Mouse (Mus musculus) neural tube, embryonic 15.5 days (tissue): Measurements from ENCODE around the gene Ovol3. TPM values are rescaled to one million over a fixed set of nuclear protein-coding genes. Genes with fewer than 3 reads are reported as not detected.
"Not testable (repeated sequence)": the region's sequence is repeated elsewhere in the genome, so short reads cannot be mapped to it uniquely, and the experiment has no call there.

Source experiments
- ATAC-seq: fragments of 200-750 bp; cut with Nextera tagmentation; 2 replicates; pipeline ENCODE4 v1.8.0; 2017; ENCODE audit warnings: mild to moderate bottlenecking, moderate TSS enrichment, moderate library complexity; ENCODE audit not compliant: low FRiP score
- H3K27ac ChIP-seq: fragments of 300-500 bp; sonication (generic); replicated peaks from 2 replicates; pipeline ENCODE4 v1.5.1; 2015; ENCODE audit warnings: mild to moderate bottlenecking, inconsistent platforms
- H3K27me3 ChIP-seq: fragments of 300-500 bp; sonication (generic); replicated peaks from 2 replicates; pipeline ENCODE4 v1.6.1; 2015; ENCODE audit warnings: inconsistent platforms
- H3K36me3 ChIP-seq: fragments of 300-500 bp; sonication (generic); 2 replicates; pipeline ENCODE4 v1.6.1; 2015; ENCODE audit warnings: inconsistent platforms
- H3K4me1 ChIP-seq: fragments of 300-500 bp; sonication (generic); 2 replicates; pipeline ENCODE4 v1.6.1; 2015; ENCODE audit warnings: inconsistent platforms
- H3K4me2 ChIP-seq: fragments of 300-500 bp; sonication (generic); 2 replicates; pipeline ENCODE4 v1.6.1; 2015; ENCODE audit warnings: inconsistent platforms, mild to moderate bottlenecking, moderate library complexity
- H3K4me3 ChIP-seq: fragments of 300-500 bp; sonication (generic); replicated peaks from 2 replicates; pipeline ENCODE4 v1.5.1; 2015; ENCODE audit warnings: mild to moderate bottlenecking, inconsistent platforms
- H3K9ac ChIP-seq: fragments of 300-500 bp; sonication (generic); replicated peaks from 2 replicates; pipeline ENCODE4 v1.6.1; 2015; ENCODE audit warnings: mild to moderate bottlenecking, inconsistent platforms
- H3K9me3 ChIP-seq: fragments of 300-500 bp; sonication (generic); replicated peaks from 2 replicates; pipeline ENCODE4 v1.6.1; 2016; ENCODE audit warnings: inconsistent platforms
- WGBS: fragments of 180-500 bp; shearing (Covaris S2); methylation state at CpG from one replicate; pipeline ENCODE4 v1.1.7; 2015; ENCODE audit warnings: mixed read lengths; 5-methylcytosine and 5-hydroxymethylcytosine counted together
- polyA plus RNA-seq: library from polyadenylated mRNA; unstranded; fragments of >200 nt; fragmentation: Nextera tagmentation; extraction: Ambion mirVana; gene quantifications from 2 replicates; pipeline ENCODE4 v1.2.1, GENCODE M21; 2015

The Ovol3 gene
- polyA plus RNA-seq, 1 experiment from 2014 or later, result not detected

DNA sequence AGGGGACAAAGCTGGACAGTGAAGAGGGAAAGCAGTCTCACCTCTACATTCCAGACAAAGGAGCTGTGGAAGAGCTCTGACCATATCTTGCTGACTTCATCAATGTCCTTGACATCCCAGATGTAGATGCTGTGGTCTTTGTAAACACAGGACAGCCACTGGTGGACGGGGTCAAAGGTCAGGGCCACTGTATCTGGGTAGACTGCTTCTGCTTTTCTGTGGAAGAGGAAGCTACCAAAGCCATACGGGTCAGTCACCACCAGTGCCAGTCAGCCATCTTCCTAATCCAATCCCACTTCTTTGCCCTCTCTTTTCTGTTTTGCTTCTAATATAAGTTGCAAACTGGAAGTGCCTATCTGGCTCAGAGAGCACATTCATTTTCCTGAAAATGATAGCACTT is 29.5 kb upstream of the Ovol3 start:
- H3K4me2 ChIP-seq, result no peak overlapping the region
- no peak overlapping the region for H3K4me3 ChIP-seq
- WGBS, result 79% methylated on average over 2 of the region's 2 CpGs
- ATAC-seq, result no peak
- no peaks in the 10 kb centered on the region for H3K36me3 ChIP-seq
- no peak overlapping the region for H3K27ac ChIP-seq
- H3K4me1 ChIP-seq, result no peaks in the 10 kb centered on the region
- H3K9me3 ChIP-seq, result no peaks in the 10 kb centered on the region
- no peak overlapping the region for H3K9ac ChIP-seq
- no peaks in the 10 kb centered on the region for H3K27me3 ChIP-seq

DNA sequence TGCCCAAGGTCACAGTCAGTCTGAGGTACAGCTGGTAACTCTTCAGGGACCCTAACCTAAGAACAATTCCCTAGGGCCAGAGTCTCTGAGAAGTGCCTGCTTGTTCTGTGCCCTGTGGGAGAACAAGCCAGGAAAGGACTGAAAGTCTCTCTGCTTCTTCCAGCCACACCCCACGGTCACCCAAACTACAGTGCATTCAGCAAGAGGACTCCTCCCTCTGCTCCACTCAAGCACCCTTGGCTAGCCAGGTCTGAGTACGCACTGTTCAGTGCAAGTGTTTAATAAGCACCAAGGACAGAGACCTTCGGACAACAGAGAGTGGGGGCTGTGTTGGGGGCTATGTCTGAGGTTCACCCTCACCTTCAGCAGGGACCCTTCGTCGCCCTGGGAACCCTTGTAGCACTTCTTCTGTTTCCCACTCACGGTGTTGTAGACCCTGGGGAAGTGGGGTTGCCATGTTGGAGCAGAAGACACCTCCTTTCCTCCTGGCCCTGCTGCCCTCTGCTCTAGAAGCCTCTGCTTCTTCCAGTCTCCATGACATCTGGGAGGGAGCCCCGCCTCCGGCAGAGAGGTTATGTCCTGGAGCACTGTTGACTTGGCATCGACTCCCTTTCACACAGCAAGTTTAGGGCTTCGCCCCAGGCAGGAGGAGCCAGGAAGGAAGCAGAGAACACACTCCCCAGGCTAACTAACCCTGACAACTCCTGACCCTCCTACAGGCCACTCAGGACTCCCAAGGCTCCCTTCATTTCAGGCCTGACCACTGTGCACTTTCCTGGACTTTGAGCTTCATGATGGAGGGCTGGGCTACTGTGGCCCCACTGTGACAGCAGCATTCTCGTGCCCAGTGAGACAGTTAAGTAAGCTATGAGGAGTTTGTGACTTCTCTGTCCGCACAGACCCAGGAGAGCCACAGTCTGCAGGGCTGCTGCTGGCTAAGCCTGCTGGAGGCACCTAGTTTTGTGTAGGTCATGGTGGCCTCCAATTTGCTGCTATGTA is 16.7 kb upstream of the Ovol3 start:
- Histone ChIP-seq H3K36me3 (no peaks in the 10 kb centered on the region; the same call in 1 of the 2 replicates), H3K4me3 (no peak overlapping the region), H3K27me3 (no peaks in the 10 kb centered on the region), H3K27ac (no peak overlapping the region), H3K9ac (no peak overlapping the region), H3K4me2 (no peak overlapping the region), H3K9me3 (no peaks in the 10 kb centered on the region), H3K4me1 (no peaks in the 10 kb centered on the region)
- ATAC-seq, result no peak
- 88% methylated on average over 12 of the region's 12 CpGs for WGBS

DNA sequence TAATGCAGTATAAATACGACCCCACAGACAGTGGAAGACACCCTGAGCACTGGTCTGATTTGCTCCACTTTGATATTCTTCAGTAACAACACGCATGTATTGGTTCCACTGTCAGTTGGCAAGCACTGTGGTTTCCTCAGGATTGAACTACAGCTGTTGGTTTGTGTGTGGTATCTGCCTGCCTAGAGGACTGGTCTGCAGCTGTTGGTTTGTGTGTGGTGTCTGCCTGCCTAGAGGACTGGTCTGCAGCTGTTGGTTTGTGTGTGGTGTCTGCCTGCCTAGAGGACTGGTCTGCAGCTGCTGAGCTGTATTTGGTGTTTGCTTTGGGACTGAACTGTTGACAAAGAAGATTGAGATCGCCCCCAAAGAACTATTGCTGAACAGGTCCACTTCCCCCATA is 1.8 kb upstream of the Ovol3 start:
- H3K4me1 ChIP-seq, result peaks cover 18% of the 10 kb centered on the region
- H3K4me2 ChIP-seq, H3K4me3 ChIP-seq, ATAC-seq, H3K27me3 ChIP-seq, H3K27ac ChIP-seq, H3K9me3 ChIP-seq, H3K9ac ChIP-seq: not testable (repeated sequence)
- peaks cover 21% of the 10 kb centered on the region for H3K36me3 ChIP-seq
- WGBS, result 84% methylated on average over 3 of the region's 3 CpGs

DNA sequence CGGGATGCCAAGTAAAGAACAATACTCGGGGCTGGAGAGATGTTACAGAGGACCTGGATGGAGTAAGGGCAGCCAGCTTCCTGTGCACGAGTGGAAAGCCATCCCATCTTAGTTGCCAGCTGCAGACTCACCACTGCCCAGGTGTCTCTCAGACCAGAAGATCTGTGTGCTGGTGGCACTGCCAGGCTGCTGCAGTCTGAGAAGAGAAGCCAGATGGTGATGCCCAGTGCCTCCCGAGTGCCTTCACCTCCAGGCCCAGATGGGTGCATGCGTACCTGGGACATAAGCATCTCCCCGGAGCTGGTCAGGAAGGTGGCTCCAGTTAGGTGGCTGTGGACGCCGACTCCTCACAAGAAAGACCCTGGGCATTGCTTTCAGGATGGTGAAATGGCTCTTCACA is 434 bp downstream of the Ovol3 start:
- no peaks in the 10 kb centered on the region for H3K27me3 ChIP-seq
- H3K4me2 ChIP-seq, result no peak overlapping the region
- peaks cover 21% of the 10 kb centered on the region for H3K36me3 ChIP-seq
- H3K4me3 ChIP-seq, result no peak overlapping the region
- H3K9ac ChIP-seq, result no peak overlapping the region
- no peak overlapping the region for H3K27ac ChIP-seq
- ATAC-seq, result no peak
- no peaks in the 10 kb centered on the region for H3K9me3 ChIP-seq
- 95% methylated on average over 8 of the region's 8 CpGs for WGBS
- H3K4me1 ChIP-seq, result peaks cover 28% of the 10 kb centered on the region

DNA sequence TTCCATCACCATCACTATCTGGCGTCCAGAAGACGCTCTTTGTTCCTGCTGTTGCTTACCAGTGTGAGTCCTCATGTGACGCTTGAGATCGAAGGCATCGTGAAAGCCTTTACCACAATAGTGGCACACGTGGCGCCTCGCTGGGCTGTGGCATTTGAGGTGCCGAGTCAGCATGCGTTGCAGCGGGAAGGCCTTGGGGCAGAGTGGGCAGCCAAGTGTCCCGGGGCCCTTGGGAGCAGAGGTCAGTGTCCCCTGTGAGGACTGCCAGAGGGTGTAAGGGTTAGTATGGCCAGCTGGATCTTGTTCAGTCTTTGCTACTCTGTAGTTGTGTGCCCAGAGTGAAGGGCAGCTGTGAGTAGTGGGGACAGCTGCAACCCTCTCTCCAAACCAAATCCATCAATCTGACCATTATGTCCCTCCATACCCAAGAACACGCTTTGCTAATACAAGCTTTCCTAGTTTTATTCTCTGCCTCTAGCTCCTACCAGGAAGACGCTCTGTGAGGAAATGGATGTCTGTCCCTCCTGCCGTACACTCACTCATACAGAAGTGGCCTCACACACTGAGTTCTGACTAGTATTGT is 1.2 kb downstream of the Ovol3 start:
- 95% methylated on average over 15 of the region's 15 CpGs for WGBS
- H3K27me3 ChIP-seq, result no peaks in the 10 kb centered on the region
- H3K4me3 ChIP-seq, result no peak overlapping the region
- no peak overlapping the region for H3K4me2 ChIP-seq
- H3K4me1 ChIP-seq, result peaks cover 28% of the 10 kb centered on the region
- no peak for ATAC-seq
- H3K9me3 ChIP-seq, result no peaks in the 10 kb centered on the region
- H3K9ac ChIP-seq, result no peak overlapping the region
- H3K27ac ChIP-seq, result no peak overlapping the region
- H3K36me3 ChIP-seq, result peaks cover 21% of the 10 kb centered on the region

DNA sequence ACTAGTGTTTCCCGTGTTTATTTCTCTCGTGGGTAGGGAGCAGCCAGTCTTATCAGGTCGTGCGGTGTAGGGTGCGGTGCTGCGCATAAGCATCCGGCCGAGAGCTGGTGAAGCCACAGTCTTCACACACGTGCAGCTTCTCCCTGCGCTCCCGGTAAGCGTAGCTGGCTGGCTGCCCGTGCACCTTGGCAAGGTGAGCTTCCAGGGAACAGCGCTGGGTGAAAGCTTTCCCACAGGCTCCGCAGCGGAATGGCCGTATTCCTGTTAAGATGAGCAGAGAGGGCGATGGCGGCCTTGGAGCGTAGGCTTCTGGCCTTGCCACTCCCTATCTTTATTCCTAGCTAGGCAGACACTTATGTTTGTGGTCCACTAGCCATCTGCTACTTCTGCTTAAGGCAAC is 2.1 kb downstream of the Ovol3 start:
- peaks cover 28% of the 10 kb centered on the region for H3K4me1 ChIP-seq
- peaks cover 24% of the 10 kb centered on the region for H3K36me3 ChIP-seq
- ATAC-seq, result no peak
- peak overlapping the region; percentile 68 for H3K4me2 ChIP-seq
- 0 out of 2 replicates have a peak overlapping the region, but pooled peaks have one; percentile 80 for H3K4me3 ChIP-seq
- H3K9me3 ChIP-seq, result no peaks in the 10 kb centered on the region
- H3K27ac ChIP-seq, result no peak overlapping the region
- H3K9ac ChIP-seq, result no peak overlapping the region
- H3K27me3 ChIP-seq, result no peaks in the 10 kb centered on the region
- WGBS, result 90% methylated on average over 20 of the region's 20 CpGs

DNA sequence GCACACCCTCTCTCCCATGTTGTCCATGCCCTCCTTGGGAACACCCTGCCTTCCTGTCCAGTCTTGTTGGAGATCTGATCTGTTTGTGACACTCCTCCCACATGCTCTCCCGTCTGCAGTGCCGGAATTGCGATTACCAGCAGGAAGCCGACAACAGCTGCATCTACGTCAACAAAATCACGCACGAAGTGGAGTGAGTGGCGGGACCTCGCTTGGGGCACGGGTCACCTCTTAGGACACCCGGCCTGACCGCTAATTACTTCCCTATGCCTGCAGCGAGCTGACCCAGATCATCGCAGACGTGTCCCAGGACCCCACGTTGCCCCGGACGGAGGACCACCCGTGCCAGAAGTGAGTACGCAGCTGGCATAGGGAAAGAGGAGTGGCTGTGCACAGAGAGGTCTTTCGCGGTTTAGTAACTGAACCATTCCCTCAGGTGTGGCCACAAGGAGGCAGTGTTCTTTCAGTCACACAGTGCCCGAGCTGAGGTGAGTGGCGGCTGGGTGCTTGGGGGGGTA is 2.8 kb downstream of the Ovol3 start:
- H3K9me3 ChIP-seq, result no peaks in the 10 kb centered on the region
- peak overlapping the region; percentile 68 for H3K4me2 ChIP-seq
- H3K4me3 ChIP-seq, result peak overlapping the region; percentile 80
- peak overlapping the region; percentile 98 for H3K27ac ChIP-seq
- peaks cover 28% of the 10 kb centered on the region for H3K4me1 ChIP-seq
- peaks cover 28% of the 10 kb centered on the region for H3K36me3 ChIP-seq
- ATAC-seq, result peak; percentile 15; the same call in 1 of the 2 replicates
- H3K9ac ChIP-seq, result peak overlapping the region; percentile 72
- 4% methylated on average over 24 of the region's 24 CpGs for WGBS
- H3K27me3 ChIP-seq, result no peaks in the 10 kb centered on the region

DNA sequence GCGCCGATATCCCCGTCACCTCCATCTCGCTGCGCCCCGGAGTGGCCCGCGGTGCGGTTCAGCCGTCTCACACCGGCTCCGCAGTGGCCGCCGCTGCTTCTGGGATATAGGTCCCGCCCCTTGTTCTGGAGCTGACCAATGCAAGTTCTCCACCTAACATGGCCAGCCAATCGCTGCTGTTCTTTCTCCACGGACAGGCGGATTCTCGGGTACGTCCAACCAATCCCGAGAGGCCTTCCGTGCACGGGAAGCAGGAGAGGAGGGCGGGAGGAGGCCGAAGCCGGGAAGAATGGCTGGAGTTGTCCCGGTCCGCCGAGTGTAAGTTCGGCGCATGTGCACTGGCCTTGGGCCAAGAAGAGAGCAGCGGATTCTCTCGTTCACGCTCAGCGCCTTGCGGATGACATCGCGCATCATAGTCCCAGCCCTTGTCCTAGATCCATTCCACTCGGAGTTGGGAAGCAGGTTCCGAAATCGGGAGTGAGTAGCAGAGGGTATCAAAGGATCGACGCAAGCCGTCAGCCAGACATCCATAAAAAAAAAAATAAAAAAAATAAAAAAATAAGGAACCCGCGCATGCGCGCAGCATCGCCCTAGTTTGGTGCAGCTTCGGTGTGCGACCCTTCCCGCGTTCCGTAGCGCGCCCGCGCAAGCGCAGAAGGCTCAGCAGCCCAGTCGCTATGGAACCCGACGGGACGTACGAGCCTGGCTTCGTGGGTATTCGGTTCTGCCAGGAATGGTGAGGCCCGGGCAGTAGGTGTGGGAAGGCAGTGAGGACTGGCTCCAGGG is 3.7 kb downstream of the Ovol3 start, which contains the start of the genes Polr2i and Tbcb:
TSS of gene Polr2i (plus strand) at position 280 of the 786 bp plus-strand sequence.
TSS of gene Tbcb (minus strand) at position 604 of the 786 bp plus-strand sequence.
- peak within 1 kb of the TSS; percentile 84 for H3K4me2 ChIP-seq
- peaks cover 28% of the 10 kb centered on the region for H3K4me1 ChIP-seq
- H3K27ac ChIP-seq, result peak within 1 kb of the TSS; percentile 98
- peaks cover 35% of the 10 kb centered on the region for H3K36me3 ChIP-seq
- WGBS, result under 1% methylated on average over 67 of the region's 67 CpGs
- H3K9me3 ChIP-seq, result no peaks in the 10 kb centered on the region
- peak within 1 kb of the TSS; percentile 72 for H3K9ac ChIP-seq
- peak within 1 kb of the TSS; percentile 80 for H3K4me3 ChIP-seq
- ATAC-seq, result peak; percentile 93
- H3K27me3 ChIP-seq, result no peaks in the 10 kb centered on the region

DNA sequence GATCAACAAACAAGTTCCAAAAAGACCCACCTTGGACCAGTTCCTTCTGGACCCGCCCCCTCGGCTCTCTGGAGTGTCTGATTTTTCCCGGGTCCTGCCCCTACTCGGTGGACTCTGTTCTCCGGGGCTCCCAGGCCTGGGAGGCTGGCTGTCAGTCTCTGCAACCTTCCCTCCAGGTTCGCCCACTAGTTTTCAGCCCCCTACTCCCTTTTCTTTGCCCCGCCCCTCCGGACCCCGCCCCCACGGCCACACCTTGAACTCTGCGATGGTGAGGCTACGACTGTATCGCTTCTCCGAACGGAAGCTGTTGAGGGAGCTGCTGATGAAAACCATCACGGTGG is 4.2 kb downstream of the Ovol3 start:
- Histone ChIP-seq H3K4me2 (peak overlapping the region; percentile 84), H3K4me3 (peak overlapping the region; percentile 80), H3K36me3 (peaks cover 41% of the 10 kb centered on the region), H3K27me3 (no peaks in the 10 kb centered on the region), H3K4me1 (peaks cover 28% of the 10 kb centered on the region), H3K27ac (peak overlapping the region; percentile 98), H3K9ac (peak overlapping the region; percentile 63), H3K9me3 (no peaks in the 10 kb centered on the region)
- WGBS, result 0% methylated on average over 16 of the region's 16 CpGs
- ATAC-seq, result peak; percentile 48

DNA sequence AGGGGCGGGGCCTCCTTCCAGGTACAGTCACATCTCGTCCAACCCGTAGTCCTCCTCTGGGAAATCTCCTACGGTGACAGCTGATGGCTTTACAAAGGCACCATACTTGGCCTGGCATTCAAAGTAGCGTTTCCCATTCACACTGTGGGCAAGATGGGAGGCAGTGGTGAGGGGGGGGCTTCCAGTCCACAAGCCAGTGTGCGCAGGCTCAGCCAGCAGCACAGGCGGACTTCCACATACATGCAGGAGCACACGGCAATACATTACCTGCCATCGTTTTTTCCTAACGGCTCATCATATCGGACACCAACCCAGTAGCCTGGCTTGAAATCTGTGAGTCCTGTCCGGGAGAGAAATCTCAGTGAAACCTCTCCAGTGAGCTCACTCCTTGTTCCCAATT is 11.3 kb downstream of the Ovol3 start:
- no peak for ATAC-seq
- Histone ChIP-seq H3K9ac (no peak overlapping the region), H3K4me2 (no peak overlapping the region), H3K27me3 (no peaks in the 10 kb centered on the region), H3K4me1 (peaks cover 9% of the 10 kb centered on the region), H3K4me3 (no peak overlapping the region), H3K27ac (no peak overlapping the region), H3K36me3 (peaks cover 43% of the 10 kb centered on the region), H3K9me3 (no peaks in the 10 kb centered on the region)
- WGBS, result 93% methylated on average over 12 of the region's 12 CpGs

DNA sequence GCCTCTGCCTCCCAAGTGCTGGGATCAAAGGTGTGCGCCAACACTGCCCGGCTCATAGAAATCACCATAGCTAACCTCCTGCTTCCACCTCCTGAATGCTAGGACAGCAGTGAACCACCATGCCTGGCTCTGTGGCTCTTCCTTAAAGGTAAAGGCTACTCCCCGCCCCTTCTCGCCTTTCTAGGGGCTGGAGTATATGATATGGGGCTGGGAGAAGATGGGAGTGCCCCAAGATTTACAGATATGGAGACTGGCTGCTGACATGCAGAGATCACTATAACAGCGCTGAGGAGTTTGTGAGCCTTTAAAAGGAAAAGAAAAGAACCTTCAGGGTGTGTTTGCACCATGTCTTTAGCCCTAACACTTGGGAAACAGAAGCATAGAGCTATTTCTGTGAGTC is 13.3 kb downstream of the Ovol3 start:
- no peaks in the 10 kb centered on the region for H3K9me3 ChIP-seq
- no peak overlapping the region for H3K4me3 ChIP-seq
- no peak overlapping the region for H3K9ac ChIP-seq
- no peak overlapping the region for H3K4me2 ChIP-seq
- ATAC-seq, result no peak
- 97% methylated on average over 5 of the region's 5 CpGs for WGBS
- H3K4me1 ChIP-seq, result peaks cover 13% of the 10 kb centered on the region
- H3K36me3 ChIP-seq, result peaks cover 33% of the 10 kb centered on the region
- H3K27me3 ChIP-seq, result no peaks in the 10 kb centered on the region
- no peak overlapping the region for H3K27ac ChIP-seq
